Mouse (Mus musculus) layer of hippocampus, adult 8-10 months (tissue): ENCODE measurements at regions not wholly inside any gene's neighbourhood (a gene's known extent, or its start where the extent isn't known, plus 50 kb on each side); places are given as distances from the start of the nearest gene placed in this dataset.
A peak's percentile ranks its signal among the peaks of the same experiment; 100 is the strongest.
"Not testable (repeated sequence)": the region's sequence is repeated elsewhere in the genome, so short reads cannot be mapped to it uniquely, and the experiment has no call there.

ENCODE experiments used
- DNase-seq, 2 experiments: peaks; one replicate each; pipeline ENCODE4 v3.0.0; 2022; ENCODE audit warnings: low spot score in 2 of 2

GRCm38 (mm10) chr1:193496265-193497183 lies 126.4 kb upstream of the Camk1g start:
- DNase-seq = no peak

- no peak for DNase-seq
These were observed 117.9 kb upstream of the Camk1g start for GRCm38 (mm10) chr1:193488039-193488438.

GRCm38 (mm10) chr1:193486668-193487067 lies 116.6 kb upstream of the Camk1g start:
- DNase-seq = not testable (repeated sequence)

DNA sequence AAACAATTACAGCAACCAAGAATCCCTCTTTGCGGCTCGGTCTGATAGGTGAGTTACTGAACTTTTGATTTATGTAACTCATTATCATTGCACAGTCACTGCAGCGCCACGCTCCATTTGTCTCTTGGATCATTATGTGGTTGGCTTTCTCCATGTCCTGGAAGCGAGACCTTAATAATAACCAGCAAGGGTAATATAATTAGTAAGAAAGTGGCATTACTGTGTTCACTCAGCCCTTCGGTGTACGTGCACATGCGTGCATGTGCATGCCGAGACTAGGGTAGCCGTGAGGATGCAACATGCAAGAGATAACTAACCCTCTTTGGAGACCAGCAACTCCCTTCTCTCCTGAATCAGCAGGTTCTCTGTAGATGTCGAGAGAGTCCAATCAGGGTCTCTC lies 114.9 kb upstream of the Camk1g start:
- no peak for DNase-seq

- DNase-seq = no peak
These were observed 107.2 kb upstream of the Camk1g start for GRCm38 (mm10) chr1:193477298-193477697.

- DNase-seq = no peak
These were observed 106.7 kb upstream of the Camk1g start for GRCm38 (mm10) chr1:193476805-193477204.

GRCm38 (mm10) chr1:193466306-193466705 lies 96.2 kb upstream of the Camk1g start:
- no peak for DNase-seq

- no peak for DNase-seq
These were observed 89.6 kb upstream of the Camk1g start for GRCm38 (mm10) chr1:193459735-193460134.

DNA sequence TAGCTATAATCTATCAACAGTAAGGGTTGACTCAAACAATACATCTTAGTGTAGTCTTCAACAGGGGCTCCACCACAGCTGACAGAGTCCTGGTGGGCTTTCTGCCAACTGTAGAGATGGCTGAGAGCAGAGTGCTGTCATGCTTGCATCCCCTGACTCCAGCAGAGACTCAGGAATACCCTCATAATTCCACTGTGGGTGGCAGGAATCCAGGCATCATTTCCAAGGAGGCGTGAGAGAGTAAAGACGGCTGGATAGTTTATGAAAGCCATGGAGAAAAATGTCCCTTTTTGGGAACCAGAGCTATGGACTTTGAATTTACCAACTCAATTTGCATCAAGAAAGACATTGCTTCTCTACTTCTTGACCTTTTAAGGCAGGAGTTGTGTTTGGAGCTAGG lies 87.8 kb upstream of the Camk1g start:
- no peak for DNase-seq

DNA sequence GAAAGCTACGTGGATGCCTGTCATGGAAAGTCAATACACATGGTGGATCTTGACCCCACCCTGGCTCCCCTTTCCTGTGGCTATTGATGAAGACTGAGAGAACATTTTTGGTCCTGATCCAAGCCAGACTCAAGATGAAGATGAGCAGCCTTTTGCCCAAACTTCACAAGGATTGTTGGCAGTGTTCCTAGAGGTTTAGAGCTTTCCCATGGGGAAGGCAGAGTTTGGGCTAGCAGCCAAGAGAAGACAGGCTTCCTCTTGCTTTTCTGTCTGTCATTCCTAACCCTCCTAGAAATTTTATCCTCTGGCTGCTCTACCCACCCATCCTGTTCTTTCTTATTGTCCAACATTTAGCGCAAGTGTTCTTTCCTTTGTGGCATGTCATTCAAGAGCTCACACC lies 83.6 kb upstream of the Camk1g start:
- DNase-seq = no peak

- DNase-seq = no peak
These were observed 81.5 kb upstream of the Camk1g start for GRCm38 (mm10) chr1:193451471-193452135.

DNA sequence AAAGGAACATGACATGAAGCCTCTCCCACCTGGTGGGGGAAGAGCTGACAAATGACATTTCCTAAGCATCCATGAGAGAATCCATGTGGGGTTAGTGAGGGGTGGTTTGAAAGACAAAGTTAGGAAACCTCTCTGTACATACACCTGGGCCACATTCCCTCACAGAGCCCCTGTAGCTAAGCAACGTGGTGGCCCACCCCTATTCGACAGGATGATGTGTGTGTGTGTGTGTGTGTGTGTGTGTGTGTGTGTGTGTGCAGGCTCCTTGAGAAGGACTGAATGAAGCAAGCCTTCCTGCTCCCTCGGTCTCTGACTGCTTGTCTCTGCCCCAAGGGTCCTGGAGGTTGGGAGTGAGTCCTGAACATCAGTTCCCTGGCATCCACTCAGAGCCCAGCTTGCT lies 80.7 kb upstream of the Camk1g start:
- no peak for DNase-seq

- no peak for DNase-seq
These were observed 80.1 kb upstream of the Camk1g start for GRCm38 (mm10) chr1:193450201-193450600.

DNA sequence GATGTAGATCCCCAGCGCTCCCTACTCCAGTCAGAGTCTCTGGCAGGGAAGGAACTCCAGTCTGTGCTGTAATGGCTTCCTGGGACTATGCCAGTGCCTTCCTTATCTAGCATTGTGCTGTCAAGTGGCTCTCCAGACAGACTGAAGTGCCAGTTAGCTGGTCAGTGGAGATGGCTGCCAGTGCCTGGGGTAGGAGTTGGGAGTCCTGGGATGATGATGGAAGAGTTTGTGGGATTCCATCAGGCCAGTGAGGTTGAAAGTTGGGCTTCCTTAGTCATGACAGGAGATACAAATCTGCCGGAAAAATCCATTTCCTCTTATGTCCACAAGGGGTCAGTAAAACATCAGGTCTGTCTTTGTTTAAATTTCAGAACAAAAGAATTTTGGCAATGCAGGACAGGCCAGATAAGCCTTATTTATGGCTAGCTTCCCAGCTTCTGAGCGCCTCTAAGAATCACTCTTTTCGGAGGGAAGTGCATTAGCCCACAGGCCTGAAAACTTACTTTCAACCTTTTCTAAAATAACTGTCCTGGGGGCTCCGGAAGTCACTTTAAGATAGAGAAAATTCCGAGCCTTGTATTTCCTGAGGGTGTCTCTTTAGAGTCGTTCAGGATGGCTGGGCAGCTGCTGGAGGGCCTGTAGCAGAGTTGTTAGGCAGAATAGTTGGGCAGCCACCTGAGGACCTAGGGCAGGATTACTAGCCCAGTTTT lies 79.5 kb upstream of the Camk1g start:
- peak; percentile 26 to 33 for DNase-seq

DNA sequence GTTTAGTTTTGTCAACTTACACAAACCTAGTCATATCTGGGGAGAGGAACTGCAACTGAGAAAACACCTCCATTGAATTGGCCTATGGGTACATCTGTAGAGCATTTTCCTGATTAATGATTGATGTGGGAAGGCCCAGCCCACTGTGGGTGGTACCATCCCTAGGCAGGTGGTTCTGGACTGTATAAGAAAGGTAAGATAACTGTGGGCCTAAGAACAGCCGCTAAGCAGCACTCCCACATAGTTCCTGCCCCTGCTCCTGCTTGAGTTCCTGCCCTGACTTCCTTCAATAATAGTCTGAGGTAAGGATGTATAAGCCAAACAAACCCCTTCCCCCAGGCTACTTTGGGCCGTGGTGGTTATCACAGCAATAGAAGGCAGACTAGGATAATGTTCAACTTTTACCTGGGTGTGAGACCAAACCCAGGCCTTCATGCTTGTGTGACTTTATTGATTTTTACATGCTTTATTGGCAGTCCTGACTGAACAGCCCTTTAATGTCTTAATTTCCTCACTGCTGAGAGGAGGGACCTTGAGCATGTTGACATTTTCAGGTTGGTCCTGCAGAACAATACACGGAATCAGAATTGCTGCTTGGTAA lies 78.8 kb upstream of the Camk1g start:
- no peak for DNase-seq

DNA sequence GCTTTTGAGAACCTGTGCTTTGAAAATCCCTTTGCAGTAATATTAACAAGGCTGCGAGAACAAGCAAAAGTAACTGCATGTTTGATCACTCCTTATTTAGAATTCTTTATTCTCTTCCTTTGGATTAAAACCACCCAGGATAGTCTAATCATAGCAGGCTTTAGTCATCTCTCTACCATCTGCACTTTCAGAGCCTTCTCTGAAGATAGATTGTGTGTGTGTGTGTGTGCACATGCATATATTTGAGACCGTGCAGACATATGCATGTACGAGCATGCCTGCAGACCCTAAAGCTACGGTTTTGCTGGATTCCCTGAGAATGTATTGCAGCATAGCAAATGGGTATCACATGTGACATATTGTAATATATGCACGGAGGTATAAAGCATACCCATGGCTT lies 77.5 kb upstream of the Camk1g start:
- peak in 1 of 2 experiments; percentile 11 for DNase-seq

GRCm38 (mm10) chr1:193443964-193444676 lies 74.0 kb upstream of the Camk1g start:
- no peak for DNase-seq

DNA sequence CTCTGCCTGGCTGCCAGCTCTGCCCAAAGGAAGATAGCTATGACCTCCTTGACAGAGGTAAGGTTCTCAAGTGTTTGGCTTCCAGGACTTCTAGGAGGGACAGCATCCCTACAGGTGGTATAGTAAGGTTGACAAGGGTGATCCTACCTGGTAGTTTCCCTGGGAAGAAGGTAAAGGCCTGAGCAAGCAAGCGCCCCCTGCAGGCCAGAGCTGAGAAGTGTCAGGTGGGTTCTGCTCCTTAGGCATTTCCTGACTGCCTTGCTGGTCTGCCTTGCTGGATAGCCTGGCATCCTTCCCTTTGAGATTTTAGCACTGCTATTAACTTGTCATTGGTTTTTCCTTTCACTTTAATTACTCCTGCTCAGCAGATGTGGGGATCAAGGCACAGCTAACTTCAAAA lies 70.4 kb upstream of the Camk1g start:
- no peak for DNase-seq

- no peak for DNase-seq
These were observed 64.2 kb upstream of the Camk1g start for GRCm38 (mm10) chr1:193434281-193434680.

GRCm38 (mm10) chr1:193433493-193434021 lies 63.5 kb upstream of the Camk1g start:
- DNase-seq = peak; percentile 32 to 46

DNA sequence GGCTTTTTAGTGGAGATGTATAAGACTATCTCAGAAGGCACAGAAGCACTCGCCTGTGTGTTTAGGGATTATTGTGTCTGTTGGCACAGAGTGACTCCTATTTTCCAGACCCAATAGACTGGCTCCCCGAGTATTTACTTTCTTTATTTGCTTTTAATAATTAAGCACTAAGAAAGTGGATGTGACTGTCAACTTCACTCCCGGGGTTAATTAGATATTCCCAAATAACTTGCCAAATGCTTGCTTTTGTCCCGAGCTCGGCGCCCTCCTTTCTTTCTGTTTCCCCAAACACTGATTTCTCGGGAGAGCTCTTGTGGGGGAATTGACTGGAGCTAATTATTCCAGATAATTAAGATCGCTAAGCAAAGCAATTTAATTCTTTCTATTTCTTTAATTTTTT lies 60.1 kb upstream of the Camk1g start:
- DNase-seq = no peak
